Mouse (Mus musculus): Measurements from ENCODE around the gene Fbxo6. TPM values are rescaled to one million over a fixed set of nuclear protein-coding genes. Genes with fewer than 3 reads are reported as not detected.
A peak's percentile ranks its signal among the peaks of the same experiment; 100 is the strongest.

Gene Fbxo6
- polyA plus RNA-seq, 1 experiment, result 38.5 TPM

DNA sequence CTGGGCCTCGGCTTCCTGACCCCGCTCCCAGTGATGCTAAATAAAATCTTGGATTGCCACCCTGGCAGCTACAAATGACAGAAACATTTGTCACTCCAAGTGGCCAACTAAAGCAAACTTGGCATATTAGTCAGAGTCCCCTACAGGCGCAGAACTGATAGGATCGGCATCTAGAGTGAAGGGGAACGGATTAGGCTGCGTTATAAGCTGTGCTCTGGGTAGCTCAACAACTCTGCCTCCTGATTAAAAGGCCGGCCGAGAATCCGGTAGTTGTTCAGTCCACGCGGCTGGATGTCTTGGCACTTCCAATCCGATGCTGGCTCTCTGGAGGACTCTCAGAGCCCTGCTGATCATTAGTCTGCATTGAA is 22.5 kb upstream of the Fbxo6 start:
- Histone ChIP-seq H3K4me3 (ENCODE audit: insufficient read depth, low read length) (peak overlapping the region; percentile 14; the same call in 1 of the 2 replicates), H3K4me1 (ENCODE audit: control insufficient read depth, insufficient read depth, low read length) (no peaks in the 10 kb centered on the region), H3K27ac (ENCODE audit: insufficient read depth, low read length) (no peak overlapping the region)
- TF ChIP-seq CTCF (IDR thresholded peaks at IDR 0.05; ENCODE audit: extremely low read depth, insufficient read depth, low read length), result no peak
- no peak for TF ChIP-seq POLR2A (IDR thresholded peaks at IDR 0.05; ENCODE audit: extremely low read depth, insufficient read depth, low read length)

DNA sequence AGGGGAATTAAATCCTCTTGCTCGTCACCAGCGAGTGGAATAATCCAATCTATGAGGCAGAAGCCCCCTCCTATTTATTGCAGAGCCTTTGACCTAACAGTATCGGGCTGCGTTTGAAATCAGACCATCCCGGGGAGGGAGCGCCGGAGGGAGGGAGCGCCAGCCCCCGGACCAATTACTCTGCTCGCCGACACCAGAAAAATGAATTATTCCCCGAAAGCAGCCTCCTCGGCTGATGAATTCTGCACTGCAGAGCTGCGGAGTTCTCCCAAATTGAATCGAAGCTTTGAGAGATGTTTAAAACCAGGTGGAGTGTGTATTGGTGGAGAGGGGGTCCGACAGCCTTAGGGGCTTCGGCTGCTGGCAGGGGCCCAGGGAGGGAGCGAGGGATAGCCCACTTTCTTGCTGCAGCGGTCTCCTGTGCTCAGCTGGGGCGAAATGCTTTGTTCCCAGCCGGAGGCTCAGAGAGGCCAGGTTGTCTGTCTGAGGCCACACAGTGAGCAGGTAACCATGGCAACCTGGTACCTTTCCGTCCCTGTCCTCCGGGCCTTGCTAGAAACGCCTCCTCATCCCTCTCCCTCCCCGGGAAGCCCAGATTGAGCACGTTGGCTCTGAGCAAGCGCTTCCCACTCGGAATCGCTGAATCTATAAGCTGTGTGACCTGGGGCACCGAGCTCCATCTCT is 22.0 kb upstream of the Fbxo6 start:
- TF ChIP-seq CTCF (IDR thresholded peaks at IDR 0.05; ENCODE audit: extremely low read depth, insufficient read depth, low read length) (no peak), POLR2A (IDR thresholded peaks at IDR 0.05; ENCODE audit: extremely low read depth, insufficient read depth, low read length) (no peak)
- peak overlapping the region; percentile 20 for H3K27ac ChIP-seq (ENCODE audit: insufficient read depth, low read length)
- H3K4me1 ChIP-seq (ENCODE audit: control insufficient read depth, insufficient read depth, low read length), result no peaks in the 10 kb centered on the region
- peak overlapping the region; percentile 14; the same call in 1 of the 2 replicates for H3K4me3 ChIP-seq (ENCODE audit: insufficient read depth, low read length)

DNA sequence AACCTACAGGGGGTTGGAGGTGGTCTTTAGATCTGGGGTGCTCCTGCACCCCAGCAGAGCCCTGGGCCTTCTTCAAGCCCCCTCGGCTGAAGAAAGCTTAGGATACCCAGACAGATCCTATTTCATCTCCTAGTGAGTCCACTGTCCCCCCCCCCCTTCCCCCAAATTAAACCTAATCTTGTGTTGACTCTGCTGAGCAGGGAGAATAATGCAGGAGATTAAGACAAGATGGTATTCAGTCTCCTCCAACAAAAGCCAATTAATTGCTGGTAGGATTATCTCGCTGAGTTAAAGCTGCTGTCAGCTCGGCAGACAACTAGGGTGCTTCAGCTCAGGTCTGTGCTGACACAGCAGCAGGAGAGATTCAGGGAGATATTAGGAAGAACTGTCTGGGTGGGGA is 19.3 kb upstream of the Fbxo6 start:
- Histone ChIP-seq H3K4me1 (ENCODE audit: control insufficient read depth, insufficient read depth, low read length) (no peaks in the 10 kb centered on the region), H3K27ac (ENCODE audit: insufficient read depth, low read length) (no peak overlapping the region), H3K4me3 (ENCODE audit: insufficient read depth, low read length) (no peak overlapping the region)
- TF ChIP-seq CTCF (IDR thresholded peaks at IDR 0.05; ENCODE audit: extremely low read depth, insufficient read depth, low read length), result no peak
- TF ChIP-seq POLR2A (IDR thresholded peaks at IDR 0.05; ENCODE audit: extremely low read depth, insufficient read depth, low read length), result no peak

DNA sequence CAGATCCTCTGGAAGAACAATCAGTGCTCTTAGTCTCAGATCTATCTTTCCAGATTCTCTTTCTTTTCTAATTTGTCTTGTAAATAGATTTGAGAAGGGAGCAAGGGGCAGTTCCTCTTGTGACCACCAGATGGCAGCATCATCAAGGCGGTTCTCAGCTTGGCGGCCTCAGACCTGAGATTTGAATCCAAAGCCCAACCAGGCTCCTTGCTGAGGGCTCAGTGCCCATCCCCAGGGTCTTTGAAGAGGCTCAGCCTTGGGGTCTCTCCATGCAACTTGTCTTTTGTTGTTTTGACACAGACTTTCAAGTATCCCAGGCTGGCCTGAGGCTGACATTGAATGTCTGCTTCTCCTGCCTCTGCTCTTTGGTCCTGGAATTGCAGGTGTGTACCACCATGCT is 18.9 kb upstream of the Fbxo6 start:
- H3K4me1 ChIP-seq (ENCODE audit: control insufficient read depth, insufficient read depth, low read length), result 0 out of 2 replicates have a peak, but pooled peaks cover 2% of the 10 kb centered on the region
- TF ChIP-seq CTCF (IDR thresholded peaks at IDR 0.05; ENCODE audit: extremely low read depth, insufficient read depth, low read length) (peak; percentile 97), POLR2A (IDR thresholded peaks at IDR 0.05; ENCODE audit: extremely low read depth, insufficient read depth, low read length) (no peak)
- no peak overlapping the region for H3K4me3 ChIP-seq (ENCODE audit: insufficient read depth, low read length)
- H3K27ac ChIP-seq (ENCODE audit: insufficient read depth, low read length), result no peak overlapping the region

DNA sequence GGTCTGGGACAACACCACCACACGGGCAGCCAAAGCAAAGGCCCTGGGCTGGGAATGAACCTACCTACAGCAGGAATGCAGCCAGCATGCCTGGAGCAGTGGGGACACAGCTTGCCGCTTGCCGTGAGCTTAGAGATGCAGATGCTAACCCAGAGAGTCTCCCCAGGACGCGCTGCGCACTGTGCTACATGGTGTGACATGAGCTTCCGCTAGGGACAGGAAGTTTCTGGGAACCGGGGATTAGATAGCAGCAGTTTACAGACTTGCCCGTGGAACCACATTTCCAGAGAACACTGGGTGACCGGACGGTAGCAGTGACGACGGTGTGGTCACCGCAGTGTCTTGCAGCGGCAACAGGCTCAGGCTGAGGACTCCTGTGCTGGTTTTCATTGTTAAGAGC is 17.6 kb upstream of the Fbxo6 start:
- H3K4me1 ChIP-seq (ENCODE audit: control insufficient read depth, insufficient read depth, low read length), result 0 out of 2 replicates have a peak, but pooled peaks cover 2% of the 10 kb centered on the region
- H3K27ac ChIP-seq (ENCODE audit: insufficient read depth, low read length), result no peak overlapping the region
- H3K4me3 ChIP-seq (ENCODE audit: insufficient read depth, low read length), result no peak overlapping the region
- no peak for TF ChIP-seq POLR2A (IDR thresholded peaks at IDR 0.05; ENCODE audit: extremely low read depth, insufficient read depth, low read length)
- TF ChIP-seq CTCF (IDR thresholded peaks at IDR 0.05; ENCODE audit: extremely low read depth, insufficient read depth, low read length), result no peak

DNA sequence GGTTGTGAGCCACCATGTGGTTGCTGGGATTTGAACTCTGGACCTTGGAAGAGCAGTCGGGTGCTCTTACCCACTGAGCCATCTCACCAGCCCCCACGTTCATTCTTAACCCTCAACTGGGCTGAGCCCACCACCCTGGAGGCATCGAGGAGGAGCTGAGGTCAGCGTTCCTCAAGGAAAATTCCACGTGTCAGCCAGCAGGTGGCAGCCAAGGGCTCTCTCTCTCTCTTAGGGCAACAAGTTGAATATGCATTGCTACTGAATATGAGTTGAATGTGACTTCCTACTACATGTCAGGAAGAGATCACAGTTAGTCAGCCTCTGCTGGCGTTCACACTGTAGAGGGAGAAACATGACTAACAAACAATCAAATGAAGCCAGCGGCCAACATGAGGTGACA is 16.3 kb upstream of the Fbxo6 start:
- Histone ChIP-seq H3K4me1 (ENCODE audit: control insufficient read depth, insufficient read depth, low read length) (0 out of 2 replicates have a peak, but pooled peaks cover 2% of the 10 kb centered on the region), H3K4me3 (ENCODE audit: insufficient read depth, low read length) (no peak overlapping the region), H3K27ac (ENCODE audit: insufficient read depth, low read length) (no peak overlapping the region)
- TF ChIP-seq CTCF (IDR thresholded peaks at IDR 0.05; ENCODE audit: extremely low read depth, insufficient read depth, low read length) (peak; percentile 79), POLR2A (IDR thresholded peaks at IDR 0.05; ENCODE audit: extremely low read depth, insufficient read depth, low read length) (no peak)

DNA sequence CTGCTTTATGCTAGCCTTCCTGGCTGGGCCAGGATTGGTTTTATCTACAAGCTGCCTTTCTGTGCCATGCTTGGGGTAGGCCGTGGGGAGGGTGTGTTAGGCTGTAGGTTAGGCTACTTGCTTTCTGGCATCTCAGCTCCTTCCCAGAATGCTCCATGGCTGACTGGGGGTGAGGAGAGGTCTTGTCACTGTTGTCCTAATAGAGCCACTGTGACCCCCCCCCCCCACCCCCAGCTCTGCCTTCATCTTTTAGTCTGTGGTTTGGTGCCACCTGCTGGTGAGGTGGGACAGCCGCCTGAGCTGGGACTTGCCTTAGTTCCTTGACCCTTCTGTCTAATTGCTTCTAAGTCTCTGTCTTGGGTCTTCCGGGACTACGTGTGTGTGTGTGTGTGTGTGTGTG is 15.0 kb upstream of the Fbxo6 start:
- TF ChIP-seq CTCF (IDR thresholded peaks at IDR 0.05; ENCODE audit: extremely low read depth, insufficient read depth, low read length), result peak; percentile 56
- no peak for TF ChIP-seq POLR2A (IDR thresholded peaks at IDR 0.05; ENCODE audit: extremely low read depth, insufficient read depth, low read length)
- Histone ChIP-seq H3K4me3 (ENCODE audit: insufficient read depth, low read length) (no peak overlapping the region), H3K27ac (ENCODE audit: insufficient read depth, low read length) (peak overlapping the region; percentile 69), H3K4me1 (ENCODE audit: control insufficient read depth, insufficient read depth, low read length) (0 out of 2 replicates have a peak, but pooled peaks cover 2% of the 10 kb centered on the region)

DNA sequence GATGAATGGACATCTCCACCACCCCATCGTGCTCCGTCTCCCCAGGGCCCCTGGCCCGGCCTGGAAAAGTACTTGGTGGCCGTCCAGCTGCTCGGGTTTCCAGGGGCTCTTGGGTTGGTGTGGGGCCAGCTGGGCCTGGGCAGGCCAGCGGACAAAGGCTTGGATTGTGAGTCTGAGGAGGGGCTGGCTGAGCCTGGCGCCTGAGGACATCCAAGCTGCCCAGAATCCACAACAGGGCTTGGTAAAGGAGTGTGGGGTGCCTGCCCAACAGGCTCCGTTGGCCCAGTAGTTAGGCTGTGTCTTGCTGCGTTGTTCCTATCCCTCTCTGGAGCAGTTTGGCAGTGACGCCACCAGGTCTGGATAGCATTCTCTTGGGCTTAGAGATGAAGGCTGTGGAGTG is 14.5 kb upstream of the Fbxo6 start:
- H3K4me3 ChIP-seq (ENCODE audit: insufficient read depth, low read length), result no peak overlapping the region
- TF ChIP-seq POLR2A (IDR thresholded peaks at IDR 0.05; ENCODE audit: extremely low read depth, insufficient read depth, low read length) (peak; percentile 9; the same call in 1 of the 2 replicates), CTCF (IDR thresholded peaks at IDR 0.05; ENCODE audit: extremely low read depth, insufficient read depth, low read length) (no peak)
- peak overlapping the region; percentile 85 for H3K27ac ChIP-seq (ENCODE audit: insufficient read depth, low read length)
- H3K4me1 ChIP-seq (ENCODE audit: control insufficient read depth, insufficient read depth, low read length), result 0 out of 2 replicates have a peak, but pooled peaks cover 2% of the 10 kb centered on the region

DNA sequence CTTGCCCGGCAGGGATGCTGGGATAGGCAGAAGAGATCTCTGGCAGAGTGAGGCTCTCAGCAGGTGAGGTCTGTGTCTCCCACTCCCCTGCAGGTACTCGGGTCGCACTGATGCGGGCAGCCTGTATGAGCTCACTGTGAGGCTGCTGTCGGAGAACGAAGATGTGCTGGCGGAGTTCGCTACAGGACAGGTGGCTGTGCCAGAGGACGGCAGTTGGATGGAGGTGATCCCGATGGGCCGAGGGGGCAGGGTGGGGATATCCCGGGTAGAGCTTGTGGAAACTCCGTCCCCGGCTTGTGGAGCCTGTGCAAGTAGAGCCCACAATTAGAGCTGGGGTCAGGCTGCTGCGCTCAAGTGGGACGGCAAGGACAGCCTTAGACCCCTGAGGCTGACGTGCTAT is 13.6 kb upstream of the Fbxo6 start:
- TF ChIP-seq POLR2A (IDR thresholded peaks at IDR 0.05; ENCODE audit: extremely low read depth, insufficient read depth, low read length) (no peak), CTCF (IDR thresholded peaks at IDR 0.05; ENCODE audit: extremely low read depth, insufficient read depth, low read length) (no peak)
- Histone ChIP-seq H3K4me1 (ENCODE audit: control insufficient read depth, insufficient read depth, low read length) (0 out of 2 replicates have a peak, but pooled peaks cover 2% of the 10 kb centered on the region), H3K4me3 (ENCODE audit: insufficient read depth, low read length) (0 out of 2 replicates have a peak overlapping the region, but pooled peaks have one; percentile 19), H3K27ac (ENCODE audit: insufficient read depth, low read length) (peak overlapping the region; percentile 85; the same call in 1 of the 2 replicates)

DNA sequence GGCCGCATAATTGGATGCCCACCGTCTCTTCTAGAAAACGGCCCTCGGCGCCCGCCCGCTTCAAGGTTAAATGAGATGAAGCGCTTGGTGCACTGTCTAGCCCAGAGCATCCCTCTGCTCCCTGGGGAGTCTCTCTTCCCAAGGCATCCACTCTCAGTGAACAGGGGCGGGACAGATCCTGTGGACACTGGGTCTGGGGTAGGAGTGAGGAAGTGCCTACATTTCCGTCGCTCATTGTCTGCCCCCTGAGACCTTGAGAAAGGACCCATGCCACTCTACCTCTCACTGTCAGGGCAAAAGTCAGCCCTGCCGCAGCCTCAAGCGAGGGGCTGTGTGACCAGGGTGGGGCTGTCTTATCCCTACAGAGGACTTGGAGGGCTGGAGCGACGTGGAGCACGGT is 12.5 kb upstream of the Fbxo6 start:
- TF ChIP-seq CTCF (IDR thresholded peaks at IDR 0.05; ENCODE audit: extremely low read depth, insufficient read depth, low read length) (no peak), POLR2A (IDR thresholded peaks at IDR 0.05; ENCODE audit: extremely low read depth, insufficient read depth, low read length) (no peak)
- H3K4me3 ChIP-seq (ENCODE audit: insufficient read depth, low read length), result peak overlapping the region; percentile 4; the same call in 1 of the 2 replicates
- no peak overlapping the region for H3K27ac ChIP-seq (ENCODE audit: insufficient read depth, low read length)
- H3K4me1 ChIP-seq (ENCODE audit: control insufficient read depth, insufficient read depth, low read length), result 0 out of 2 replicates have a peak, but pooled peaks cover 2% of the 10 kb centered on the region

All from cortical plate, adult 2 months (tissue).